Mouse (Mus musculus) stomach, embryonic 15.5 days (tissue): ENCODE data around the gene Pdss2. TPM values are rescaled to one million over a fixed set of nuclear protein-coding genes. Genes with fewer than 3 reads are reported as not detected.

Experiments
- ATAC-seq: fragments of 200-750 bp; cut with Nextera tagmentation; 2 replicates; pipeline ENCODE4 v1.8.0; 2017; ENCODE audit warnings: low read depth, moderate number of reproducible peaks, moderate TSS enrichment; ENCODE audit not compliant: insufficient read depth, low FRiP score
- H3K27ac ChIP-seq: fragments of 300-500 bp; sonication (generic); 2 replicates; pipeline ENCODE4 v1.5.1; 2015; ENCODE audit warnings: mild to moderate bottlenecking, inconsistent platforms
- H3K27me3 ChIP-seq: fragments of 300-500 bp; sonication (generic); replicated peaks from 2 replicates; pipeline ENCODE4 v1.6.1; 2015; ENCODE audit warnings: inconsistent platforms
- H3K36me3 ChIP-seq: fragments of 300-500 bp; sonication (generic); 2 replicates; pipeline ENCODE4 v1.6.1; 2015; ENCODE audit warnings: inconsistent platforms
- H3K4me1 ChIP-seq: fragments of 300-500 bp; sonication (generic); 2 replicates; pipeline ENCODE4 v1.6.1; 2015; ENCODE audit warnings: inconsistent platforms
- H3K4me2 ChIP-seq: fragments of 300-500 bp; sonication (generic); 2 replicates; pipeline ENCODE4 v1.6.1; 2015; ENCODE audit warnings: mild to moderate bottlenecking, inconsistent platforms
- H3K4me3 ChIP-seq: fragments of 300-500 bp; sonication (generic); replicated peaks from 2 replicates; pipeline ENCODE4 v1.5.1; 2015; ENCODE audit warnings: inconsistent platforms
- H3K9ac ChIP-seq: fragments of 300-500 bp; sonication (generic); 2 replicates; pipeline ENCODE4 v1.6.1; 2015; ENCODE audit warnings: inconsistent platforms
- H3K9me3 ChIP-seq: fragments of 300-500 bp; sonication (generic); 2 replicates; pipeline ENCODE4 v1.6.1; 2016; ENCODE audit warnings: inconsistent platforms
- WGBS: fragments of 180-500 bp; shearing (Covaris S2); methylation state at CpG from one replicate; pipeline ENCODE4 v1.1.7; 2015; 5-methylcytosine and 5-hydroxymethylcytosine counted together
- polyA plus RNA-seq: library from polyadenylated mRNA; unstranded; fragments of >200 nt; fragmentation: Nextera tagmentation; extraction: Ambion mirVana; gene quantifications from 2 replicates; pipeline ENCODE4 v1.2.1, GENCODE M21; 2015

Pdss2 gene
- polyA plus RNA-seq, 1 experiment from 2014 or later, result 12.7 TPM

DNA sequence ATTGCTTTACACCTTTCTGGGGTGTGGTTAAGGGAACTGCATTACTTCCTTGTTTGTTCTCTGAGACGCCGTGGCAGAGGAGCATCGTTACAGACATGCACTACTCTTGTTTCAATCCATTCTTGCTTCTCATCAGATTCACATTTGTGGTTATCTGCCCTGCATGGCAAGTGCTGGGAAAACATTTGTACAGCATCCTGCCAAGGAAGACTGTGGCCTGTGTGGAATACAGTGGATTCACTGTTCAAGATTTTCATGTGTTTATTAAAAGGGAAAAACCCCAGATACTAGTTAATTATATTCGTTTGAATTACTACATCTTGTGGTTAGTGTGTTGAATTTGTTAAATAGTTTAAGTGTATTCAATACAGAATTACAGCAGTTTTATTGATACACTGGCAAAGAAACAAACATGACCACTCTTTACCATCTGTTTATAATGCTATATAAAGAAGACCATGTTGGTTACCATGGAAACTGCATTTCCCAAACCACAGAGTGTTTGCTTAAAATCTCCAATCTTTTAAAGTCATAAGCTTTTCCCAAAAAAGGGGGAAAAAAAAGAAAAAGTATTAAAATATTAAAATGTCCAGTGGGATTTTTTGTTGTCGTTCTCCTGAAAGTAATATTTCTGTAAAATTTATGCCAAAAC, 58.5 kb downstream of the Pdss2 start:
- H3K9me3 ChIP-seq, result no peaks in the 10 kb centered on the region
- no peak overlapping the region for H3K9ac ChIP-seq
- no peaks in the 10 kb centered on the region for H3K27me3 ChIP-seq
- no peaks in the 10 kb centered on the region for H3K36me3 ChIP-seq
- H3K27ac ChIP-seq, result no peak overlapping the region
- no peak overlapping the region for H3K4me3 ChIP-seq
- ATAC-seq, result no peak
- peaks cover 9% of the 10 kb centered on the region; the same call in 1 of the 2 replicates for H3K4me1 ChIP-seq
- no peak overlapping the region for H3K4me2 ChIP-seq
- 75% methylated on average over 5 of the region's 5 CpGs for WGBS

DNA sequence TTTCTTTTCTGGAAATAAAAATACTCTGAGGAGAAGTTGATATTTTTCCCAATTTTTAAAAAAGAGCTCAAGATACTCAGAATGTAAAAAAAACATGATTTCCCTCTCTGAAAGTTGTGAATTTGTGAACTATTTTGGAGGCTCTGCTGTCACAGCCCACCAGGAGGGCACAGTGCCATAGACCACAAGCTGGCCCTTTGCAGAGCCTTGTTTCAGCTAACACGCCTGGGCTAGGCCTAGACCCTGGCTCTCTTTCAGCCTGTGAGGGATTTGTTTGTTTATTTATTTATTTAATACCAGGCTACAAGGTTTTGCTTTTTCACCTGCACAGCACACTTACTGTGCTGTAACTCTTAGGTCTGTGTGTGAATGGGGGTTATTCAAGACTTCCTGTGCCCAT, 64.3 kb downstream of the Pdss2 start:
- ATAC-seq, result no peak
- H3K4me1 ChIP-seq, result no peaks in the 10 kb centered on the region
- H3K9me3 ChIP-seq, result no peaks in the 10 kb centered on the region
- H3K4me3 ChIP-seq, result no peak overlapping the region
- no peaks in the 10 kb centered on the region for H3K27me3 ChIP-seq
- no peaks in the 10 kb centered on the region for H3K36me3 ChIP-seq
- no peak overlapping the region for H3K9ac ChIP-seq
- no peak overlapping the region for H3K27ac ChIP-seq
- no peak overlapping the region for H3K4me2 ChIP-seq
- 89% methylated on average over 1 of the region's 1 CpGs for WGBS

DNA sequence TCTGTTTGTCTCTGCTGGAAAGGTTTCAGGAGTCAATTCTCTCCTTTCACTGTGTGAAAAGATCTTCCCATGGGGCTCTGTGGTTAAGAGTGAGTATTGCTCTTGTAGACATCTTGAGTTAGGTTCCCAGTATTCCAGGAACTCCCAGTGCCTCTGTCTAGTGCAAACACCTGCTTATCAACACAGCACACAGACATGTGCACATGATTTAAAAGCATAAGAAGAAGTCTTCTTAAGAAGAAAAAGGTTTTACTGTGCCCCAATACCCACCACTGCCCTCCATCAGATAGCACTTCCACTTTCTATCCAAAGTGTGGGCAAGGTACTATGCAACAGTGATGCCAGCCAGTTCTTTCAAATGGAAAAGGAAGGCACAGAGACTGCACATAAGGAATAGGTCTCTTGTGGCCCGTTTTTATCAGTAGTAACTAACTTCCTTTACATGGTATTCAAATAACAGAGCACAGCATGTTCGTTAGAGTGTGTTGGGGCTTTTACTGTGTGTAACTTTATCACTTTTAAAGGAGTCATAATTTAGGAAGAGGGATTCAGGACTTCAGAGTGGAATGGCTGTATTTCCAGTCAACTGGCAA, 69.4 kb downstream of the Pdss2 start:
- peak; percentile 58; the same call in 1 of the 2 replicates for ATAC-seq
- Histone ChIP-seq H3K36me3 (no peaks in the 10 kb centered on the region), H3K27ac (no peak overlapping the region), H3K27me3 (no peaks in the 10 kb centered on the region), H3K4me2 (no peak overlapping the region), H3K4me3 (no peak overlapping the region), H3K9me3 (no peaks in the 10 kb centered on the region), H3K4me1 (no peaks in the 10 kb centered on the region), H3K9ac (no peak overlapping the region)
- WGBS, result 65% methylated on average over 2 of the region's 2 CpGs

DNA sequence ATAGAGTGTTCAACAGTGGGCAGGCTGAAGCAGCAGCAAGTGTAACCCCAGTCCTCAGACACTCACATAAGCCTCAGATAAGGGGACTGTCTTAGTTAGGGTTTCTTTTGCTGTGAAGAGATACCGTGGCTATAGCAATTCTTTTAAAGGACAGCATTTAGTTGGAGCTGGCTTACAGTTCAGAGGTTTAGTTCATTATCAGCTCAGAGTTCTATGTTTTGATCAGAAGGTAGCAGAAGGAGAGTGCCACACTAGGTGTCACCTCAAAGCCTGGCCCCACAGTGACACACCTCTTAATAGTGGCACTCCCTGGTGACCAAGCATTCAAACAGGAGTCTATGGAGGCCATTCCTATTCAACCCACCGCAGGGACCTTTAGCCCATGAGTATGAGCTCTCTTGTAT, 70.0 kb downstream of the Pdss2 start:
- no peaks in the 10 kb centered on the region for H3K27me3 ChIP-seq
- H3K9ac ChIP-seq, result no peak overlapping the region
- H3K27ac ChIP-seq, result no peak overlapping the region
- 77% methylated on average over 2 of the region's 2 CpGs for WGBS
- H3K36me3 ChIP-seq, result no peaks in the 10 kb centered on the region
- no peak overlapping the region for H3K4me2 ChIP-seq
- no peaks in the 10 kb centered on the region for H3K9me3 ChIP-seq
- H3K4me1 ChIP-seq, result no peaks in the 10 kb centered on the region
- H3K4me3 ChIP-seq, result no peak overlapping the region
- no peak; the same call in 1 of the 2 replicates for ATAC-seq

DNA sequence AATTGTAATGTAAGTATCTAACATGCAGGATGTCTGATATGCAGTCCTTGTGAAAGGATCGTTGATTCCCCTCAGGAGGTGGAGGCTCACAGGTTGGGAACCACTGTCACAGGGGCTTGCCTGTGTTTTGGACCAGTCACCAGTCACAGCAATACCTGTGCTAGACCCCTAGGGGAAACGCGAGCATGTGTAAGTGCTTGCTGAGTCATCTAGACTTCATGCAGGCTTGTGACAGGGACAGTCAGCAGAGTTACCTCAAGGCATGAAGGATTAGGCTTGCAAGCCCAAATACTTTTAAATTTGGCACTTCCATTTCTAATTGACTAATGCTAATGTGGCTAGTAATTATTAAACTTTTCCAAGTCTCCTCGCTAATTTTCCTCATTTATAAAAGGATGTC, 71.2 kb downstream of the Pdss2 start:
- no peaks in the 10 kb centered on the region for H3K27me3 ChIP-seq
- H3K4me2 ChIP-seq, result no peak overlapping the region
- H3K9me3 ChIP-seq, result no peaks in the 10 kb centered on the region
- ATAC-seq, result no peak
- no peak overlapping the region for H3K9ac ChIP-seq
- H3K4me3 ChIP-seq, result no peak overlapping the region
- 78% methylated on average over 4 of the region's 4 CpGs for WGBS
- H3K36me3 ChIP-seq, result no peaks in the 10 kb centered on the region
- no peaks in the 10 kb centered on the region for H3K4me1 ChIP-seq
- no peak overlapping the region for H3K27ac ChIP-seq

DNA sequence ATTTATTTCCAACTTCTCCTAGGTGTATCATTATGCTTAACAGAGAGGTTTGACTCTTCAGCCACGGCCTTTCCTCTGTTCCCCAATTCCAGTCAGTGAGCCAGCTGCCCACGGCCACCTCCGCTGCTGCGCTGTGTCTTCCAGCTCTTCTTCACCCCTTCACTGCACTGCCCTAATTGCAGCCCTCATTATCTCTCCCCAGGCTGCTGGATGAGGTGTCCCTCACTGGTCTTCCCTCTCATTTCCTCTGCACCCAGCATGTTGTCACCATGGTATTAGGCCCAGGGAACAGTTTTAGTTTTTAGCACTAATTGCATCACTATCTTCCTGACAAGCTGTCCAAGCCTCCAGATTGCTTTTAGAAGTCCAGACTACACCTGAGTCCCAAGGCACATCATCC, 73.0 kb downstream of the Pdss2 start:
- H3K9me3 ChIP-seq, result no peaks in the 10 kb centered on the region
- H3K9ac ChIP-seq, result no peak overlapping the region
- no peaks in the 10 kb centered on the region for H3K27me3 ChIP-seq
- no peak overlapping the region for H3K4me3 ChIP-seq
- ATAC-seq, result no peak
- WGBS, result 89% methylated on average over 4 of the region's 4 CpGs
- no peak overlapping the region for H3K27ac ChIP-seq
- H3K4me2 ChIP-seq, result no peak overlapping the region
- H3K4me1 ChIP-seq, result no peaks in the 10 kb centered on the region
- H3K36me3 ChIP-seq, result no peaks in the 10 kb centered on the region

DNA sequence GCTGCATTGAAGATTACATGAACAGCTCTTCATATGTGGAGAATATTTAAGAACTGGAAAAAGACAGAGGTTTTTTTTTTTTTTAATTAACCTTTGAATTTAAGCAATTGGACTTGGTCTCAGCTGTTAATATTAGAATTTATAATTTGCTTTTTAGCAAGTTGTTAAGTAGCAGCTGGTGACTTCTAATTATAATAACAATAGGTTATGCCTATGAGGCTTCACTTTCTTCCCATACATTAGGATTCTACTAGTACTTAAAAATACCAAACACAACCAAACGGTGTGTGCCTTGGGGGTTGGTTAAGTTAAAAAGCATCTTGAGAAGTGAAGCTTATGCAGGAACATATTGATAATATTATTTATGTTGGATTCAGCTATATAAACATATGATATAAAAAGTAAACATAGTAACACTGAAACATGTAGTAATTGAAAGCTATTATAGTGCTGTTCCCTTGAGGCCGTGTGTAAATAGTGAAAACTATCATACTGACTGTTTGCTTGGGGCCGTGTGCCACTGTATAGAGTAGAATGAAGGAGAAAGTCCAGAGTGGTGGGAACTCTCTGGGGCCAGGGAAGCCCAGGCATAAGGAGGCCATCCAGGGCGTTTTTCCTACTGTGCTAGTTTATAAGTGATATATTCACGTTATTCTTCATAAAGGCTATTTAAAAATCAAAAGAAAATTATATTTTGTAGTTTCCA, 87.0 kb downstream of the Pdss2 start:
- peak; percentile 67; the same call in 1 of the 2 replicates for ATAC-seq
- Histone ChIP-seq H3K27ac (no peak overlapping the region), H3K4me1 (no peaks in the 10 kb centered on the region), H3K9me3 (no peaks in the 10 kb centered on the region), H3K27me3 (no peaks in the 10 kb centered on the region), H3K4me3 (no peak overlapping the region), H3K9ac (no peak overlapping the region), H3K36me3 (no peaks in the 10 kb centered on the region), H3K4me2 (no peak overlapping the region)
- 51% methylated on average over 5 of the region's 5 CpGs for WGBS

DNA sequence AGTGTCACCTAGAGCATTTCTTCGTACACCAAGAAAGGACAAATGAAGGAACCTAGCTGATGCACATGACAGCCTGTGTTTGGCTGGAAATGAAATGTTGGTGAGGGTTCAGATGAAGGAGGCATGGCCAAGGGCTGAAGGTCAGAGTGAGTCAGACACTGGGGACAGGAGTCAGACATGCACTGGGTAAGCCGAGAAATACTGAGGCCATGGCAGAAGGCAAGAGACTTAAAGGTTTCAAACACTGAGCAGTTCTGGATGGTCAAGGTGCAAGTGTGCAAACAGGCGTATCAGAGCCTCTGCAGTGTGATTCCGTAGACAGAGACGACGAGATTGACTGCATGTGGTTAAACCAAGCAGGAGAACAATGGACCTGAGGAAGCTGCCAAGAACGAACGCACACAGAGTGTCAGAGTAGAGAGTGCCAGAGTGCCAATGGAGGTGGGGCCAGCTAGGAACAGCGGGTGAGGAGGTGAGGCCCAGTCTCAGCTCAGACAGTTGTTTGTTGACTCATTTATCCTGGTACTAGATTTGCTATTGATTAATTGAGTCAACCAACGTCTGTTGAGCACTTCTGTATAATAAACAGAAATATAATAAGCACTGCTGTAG, 89.6 kb downstream of the Pdss2 start:
- Histone ChIP-seq H3K36me3 (no peaks in the 10 kb centered on the region), H3K27ac (no peak overlapping the region; the same call in 1 of the 2 replicates), H3K4me2 (no peak overlapping the region), H3K27me3 (no peaks in the 10 kb centered on the region), H3K4me1 (no peaks in the 10 kb centered on the region), H3K9ac (no peak overlapping the region), H3K4me3 (no peak overlapping the region), H3K9me3 (no peaks in the 10 kb centered on the region)
- no peak for ATAC-seq
- 52% methylated on average over 10 of the region's 10 CpGs for WGBS

DNA sequence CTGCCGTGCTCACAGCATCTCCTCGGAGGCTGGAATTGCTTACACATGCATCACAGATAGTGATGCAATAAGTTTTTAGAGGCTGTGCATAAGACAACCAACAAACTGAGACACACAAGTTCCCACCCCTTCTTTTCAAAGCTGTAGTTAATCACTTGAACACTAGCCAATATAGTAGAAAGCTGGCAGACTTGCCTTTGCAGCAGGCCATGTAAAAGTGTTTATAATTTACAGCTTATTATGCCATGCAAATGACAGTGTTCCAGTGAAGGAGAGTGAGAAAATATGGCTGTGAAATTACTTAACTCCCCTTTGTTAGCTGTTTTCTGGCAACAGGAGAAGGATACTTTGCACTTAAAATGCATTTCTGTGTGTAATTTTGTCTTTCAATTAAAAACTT, 90.9 kb downstream of the Pdss2 start:
- H3K27me3 ChIP-seq, result no peaks in the 10 kb centered on the region
- H3K9me3 ChIP-seq, result no peaks in the 10 kb centered on the region
- no peaks in the 10 kb centered on the region for H3K4me1 ChIP-seq
- no peak overlapping the region for H3K9ac ChIP-seq
- 71% methylated on average over 2 of the region's 2 CpGs for WGBS
- H3K27ac ChIP-seq, result no peak overlapping the region
- H3K36me3 ChIP-seq, result no peaks in the 10 kb centered on the region
- H3K4me3 ChIP-seq, result no peak overlapping the region
- no peak for ATAC-seq
- no peak overlapping the region for H3K4me2 ChIP-seq

DNA sequence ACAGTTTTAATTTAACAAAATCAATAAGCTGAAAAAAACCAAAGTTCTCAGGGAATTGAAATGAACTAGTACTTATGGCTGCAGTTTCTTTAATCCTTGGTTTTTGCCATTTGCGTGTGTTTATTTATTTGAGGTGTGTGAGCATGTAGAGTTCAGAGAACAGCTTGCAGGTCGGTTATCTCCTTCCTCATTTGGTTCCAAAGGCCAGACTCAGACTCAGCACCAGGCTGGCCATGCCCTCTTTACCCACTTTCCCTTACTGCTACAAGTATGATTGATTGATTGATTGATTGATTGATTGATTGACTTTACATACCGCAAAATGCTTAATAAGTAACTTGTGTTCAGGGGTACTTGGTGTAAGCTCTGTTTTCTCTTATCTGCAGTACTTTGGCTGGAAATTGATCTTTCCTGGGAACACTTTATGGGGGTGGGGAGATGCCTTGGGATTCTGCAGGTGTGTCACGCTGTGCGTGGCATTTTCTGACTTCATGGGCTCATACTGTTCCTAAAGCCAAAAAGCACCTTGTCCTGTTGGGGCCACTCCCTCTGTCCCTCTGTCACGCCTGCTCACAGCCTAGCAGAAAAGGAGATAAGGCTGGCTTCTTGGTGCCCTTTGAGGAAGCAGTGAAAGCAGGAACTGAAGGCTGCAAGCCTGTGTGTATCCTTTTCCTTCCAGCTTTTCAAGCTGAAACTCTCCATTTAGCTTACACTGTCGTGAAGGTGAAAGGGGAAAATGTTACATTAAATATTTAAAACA, 91.6 kb downstream of the Pdss2 start:
- Histone ChIP-seq H3K4me1 (no peaks in the 10 kb centered on the region), H3K4me2 (no peak overlapping the region), H3K9me3 (no peaks in the 10 kb centered on the region), H3K27ac (peak overlapping the region; percentile 31; the same call in 1 of the 2 replicates), H3K36me3 (no peaks in the 10 kb centered on the region), H3K4me3 (no peak overlapping the region), H3K27me3 (no peaks in the 10 kb centered on the region), H3K9ac (no peak overlapping the region)
- ATAC-seq, result peak; percentile 86
- 39% methylated on average over 7 of the region's 7 CpGs for whole genome bisulfite sequencing

DNA sequence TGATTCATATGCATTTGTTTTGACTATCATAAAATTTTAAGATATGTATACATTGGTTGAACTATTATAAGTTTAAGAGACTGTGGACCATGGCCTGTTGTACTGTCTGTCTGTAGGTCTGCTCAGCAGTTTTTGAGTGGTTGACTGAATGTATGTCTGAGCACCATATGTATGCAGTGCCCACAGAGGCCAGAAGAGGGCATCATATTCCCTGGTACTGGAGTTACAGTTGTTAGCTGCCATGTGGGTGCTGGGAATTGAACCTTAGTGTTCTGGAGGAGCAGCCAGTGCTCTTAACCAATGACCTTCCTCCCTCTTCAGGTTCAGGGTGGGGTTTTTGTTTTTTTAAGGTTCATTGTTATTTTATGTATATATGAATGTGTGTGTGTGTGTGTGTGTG, 93.9 kb downstream of the Pdss2 start:
- Histone ChIP-seq H3K9ac (no peak overlapping the region), H3K27ac (no peak overlapping the region), H3K36me3 (no peaks in the 10 kb centered on the region), H3K4me3 (no peak overlapping the region), H3K27me3 (no peaks in the 10 kb centered on the region), H3K4me1 (no peaks in the 10 kb centered on the region), H3K9me3 (no peaks in the 10 kb centered on the region), H3K4me2 (no peak overlapping the region)
- no peak for ATAC-seq
